Mouse (Mus musculus) hindbrain, embryonic 13.5 days (tissue): Measurements from ENCODE around the gene Ifitm1. TPM values are rescaled to one million over a fixed set of nuclear protein-coding genes. Genes with fewer than 3 reads are reported as not detected.
A peak's percentile ranks its signal among the peaks of the same experiment; 100 is the strongest.

Experiments
- ATAC-seq: fragments of 200-750 bp; cut with Nextera tagmentation; 2 replicates; pipeline ENCODE4 v1.8.0; 2017; ENCODE audit warnings: moderate TSS enrichment; ENCODE audit not compliant: low FRiP score
- H3K27ac ChIP-seq: fragments of 300-500 bp; sonication (generic); 2 replicates; pipeline ENCODE4 v1.5.1; 2015; ENCODE audit warnings: inconsistent platforms, mild to moderate bottlenecking, moderate library complexity
- H3K27me3 ChIP-seq: fragments of 300-500 bp; sonication (generic); 2 replicates; pipeline ENCODE4 v1.6.1; 2015; ENCODE audit warnings: mild to moderate bottlenecking, inconsistent platforms
- H3K36me3 ChIP-seq: fragments of 300-500 bp; sonication (generic); 2 replicates; pipeline ENCODE4 v1.6.1; 2015; ENCODE audit warnings: mild to moderate bottlenecking, inconsistent platforms
- H3K4me1 ChIP-seq: fragments of 300-500 bp; sonication (generic); replicated peaks from 2 replicates; pipeline ENCODE4 v1.6.1; 2015; ENCODE audit warnings: inconsistent platforms
- H3K4me2 ChIP-seq: fragments of 300-500 bp; sonication (generic); 2 replicates; pipeline ENCODE4 v1.6.1; 2015; ENCODE audit warnings: inconsistent platforms, mild to moderate bottlenecking, moderate library complexity
- H3K4me3 ChIP-seq: fragments of 300-500 bp; sonication (generic); 2 replicates; pipeline ENCODE4 v1.5.1; 2015; ENCODE audit warnings: mild to moderate bottlenecking, inconsistent platforms
- H3K9ac ChIP-seq: fragments of 300-500 bp; sonication (generic); 2 replicates; pipeline ENCODE4 v1.6.1; 2015; ENCODE audit warnings: mild to moderate bottlenecking, inconsistent platforms
- H3K9me3 ChIP-seq: fragments of 300-500 bp; sonication (generic); 2 replicates; pipeline ENCODE4 v1.6.1; 2016; ENCODE audit warnings: inconsistent platforms
- WGBS: fragments of 180-500 bp; shearing (Covaris S2); methylation state at CpG from one replicate; pipeline ENCODE4 v1.1.7; 2015; 5-methylcytosine and 5-hydroxymethylcytosine counted together
- polyA plus RNA-seq: library from polyadenylated mRNA; unstranded; fragments of >200 nt; fragmentation: Nextera tagmentation; extraction: Ambion mirVana; gene quantifications from 2 replicates; pipeline ENCODE4 v1.2.1, GENCODE M21; 2015

Ifitm1 gene
- polyA plus RNA-seq, 1 experiment from 2014 or later = 13.6 TPM

DNA sequence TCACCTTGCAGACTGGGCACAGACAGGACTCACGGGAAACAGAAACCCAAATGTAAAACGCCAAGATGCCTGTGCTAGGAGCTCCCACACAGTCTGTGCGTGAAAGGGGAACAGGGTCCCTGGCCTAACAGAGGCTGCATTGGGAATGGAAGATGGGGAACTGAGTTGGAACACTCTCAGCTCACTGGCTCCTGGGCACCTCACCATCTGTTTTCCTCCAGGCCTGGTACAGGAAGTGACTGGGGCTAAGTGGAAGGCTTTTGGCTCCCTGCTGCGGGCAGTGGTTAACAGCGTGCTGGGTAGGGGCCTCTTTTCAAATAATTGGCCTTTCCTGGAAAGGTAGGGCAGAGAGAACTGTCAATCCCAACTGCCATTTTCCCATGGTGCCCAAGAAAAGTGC, 23.6 kb downstream of the Ifitm1 start:
- Histone ChIP-seq H3K9ac (no peak overlapping the region), H3K4me1 (no peaks in the 10 kb centered on the region), H3K36me3 (no peaks in the 10 kb centered on the region), H3K9me3 (no peaks in the 10 kb centered on the region), H3K27ac (no peak overlapping the region), H3K4me3 (no peak overlapping the region), H3K27me3 (no peaks in the 10 kb centered on the region), H3K4me2 (no peak overlapping the region)
- no peak for ATAC-seq
- WGBS = 75% methylated on average over 5 of the region's 5 CpGs

DNA sequence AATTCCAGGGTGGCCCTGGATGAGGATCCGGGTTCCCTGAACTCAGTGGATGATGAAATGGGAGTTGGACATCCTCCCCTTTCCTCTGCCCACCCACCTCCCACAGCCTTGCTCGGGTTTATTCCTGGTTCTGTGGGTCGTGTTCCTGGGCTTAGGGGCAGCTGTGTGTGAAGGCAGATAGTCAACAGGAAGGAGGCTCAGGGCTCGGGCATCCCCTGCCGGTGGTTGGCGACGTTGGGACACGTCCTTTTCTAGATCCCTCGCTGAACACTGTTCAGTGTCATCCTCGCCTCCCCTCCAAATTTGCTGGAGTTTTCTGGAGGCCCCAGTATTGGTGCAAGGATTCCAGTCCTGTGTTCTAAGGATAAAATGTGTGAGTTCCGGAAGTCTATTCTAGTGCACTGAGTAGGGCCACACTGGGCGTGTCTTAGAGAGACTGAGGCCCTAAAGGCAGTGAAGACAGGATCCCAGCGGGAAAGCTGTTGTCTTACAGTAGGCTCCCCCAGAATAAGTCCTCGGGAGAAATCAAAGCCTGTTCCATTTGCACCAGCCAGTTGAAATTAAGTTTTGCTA, 24.2 kb downstream of the Ifitm1 start:
- Histone ChIP-seq H3K9ac (no peak overlapping the region), H3K4me1 (no peaks in the 10 kb centered on the region), H3K4me2 (no peak overlapping the region), H3K27me3 (no peaks in the 10 kb centered on the region), H3K36me3 (no peaks in the 10 kb centered on the region), H3K4me3 (no peak overlapping the region), H3K27ac (no peak overlapping the region), H3K9me3 (no peaks in the 10 kb centered on the region)
- no peak for ATAC-seq
- WGBS = 89% methylated on average over 14 of the region's 14 CpGs

DNA sequence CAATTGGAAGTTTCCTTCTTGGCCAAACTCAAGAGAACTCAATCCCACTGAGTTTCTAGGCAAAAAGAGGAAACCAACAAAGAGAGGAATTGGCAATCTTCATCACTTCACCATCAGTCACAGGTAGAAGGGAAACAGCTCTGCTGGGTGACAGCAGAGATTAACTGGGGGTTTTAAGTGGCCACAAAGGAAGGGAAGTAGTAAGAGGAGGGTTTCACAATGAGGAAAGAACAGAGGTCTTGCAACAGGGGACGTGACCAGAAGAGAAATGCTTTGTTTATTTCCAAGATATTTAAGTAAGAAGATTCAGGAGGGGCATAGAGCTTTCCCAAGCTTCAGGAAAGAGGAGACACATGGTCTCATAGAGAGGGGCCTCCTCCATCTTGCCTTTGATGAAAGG, 30.8 kb downstream of the Ifitm1 start:
- H3K4me1 ChIP-seq = no peaks in the 10 kb centered on the region
- 80% methylated on average over 1 of the region's 1 CpGs for WGBS
- H3K4me3 ChIP-seq = no peak overlapping the region
- no peaks in the 10 kb centered on the region for H3K9me3 ChIP-seq
- ATAC-seq = no peak
- no peaks in the 10 kb centered on the region for H3K36me3 ChIP-seq
- H3K9ac ChIP-seq = no peak overlapping the region
- H3K27ac ChIP-seq = no peak overlapping the region
- H3K4me2 ChIP-seq = no peak overlapping the region
- H3K27me3 ChIP-seq = no peaks in the 10 kb centered on the region

DNA sequence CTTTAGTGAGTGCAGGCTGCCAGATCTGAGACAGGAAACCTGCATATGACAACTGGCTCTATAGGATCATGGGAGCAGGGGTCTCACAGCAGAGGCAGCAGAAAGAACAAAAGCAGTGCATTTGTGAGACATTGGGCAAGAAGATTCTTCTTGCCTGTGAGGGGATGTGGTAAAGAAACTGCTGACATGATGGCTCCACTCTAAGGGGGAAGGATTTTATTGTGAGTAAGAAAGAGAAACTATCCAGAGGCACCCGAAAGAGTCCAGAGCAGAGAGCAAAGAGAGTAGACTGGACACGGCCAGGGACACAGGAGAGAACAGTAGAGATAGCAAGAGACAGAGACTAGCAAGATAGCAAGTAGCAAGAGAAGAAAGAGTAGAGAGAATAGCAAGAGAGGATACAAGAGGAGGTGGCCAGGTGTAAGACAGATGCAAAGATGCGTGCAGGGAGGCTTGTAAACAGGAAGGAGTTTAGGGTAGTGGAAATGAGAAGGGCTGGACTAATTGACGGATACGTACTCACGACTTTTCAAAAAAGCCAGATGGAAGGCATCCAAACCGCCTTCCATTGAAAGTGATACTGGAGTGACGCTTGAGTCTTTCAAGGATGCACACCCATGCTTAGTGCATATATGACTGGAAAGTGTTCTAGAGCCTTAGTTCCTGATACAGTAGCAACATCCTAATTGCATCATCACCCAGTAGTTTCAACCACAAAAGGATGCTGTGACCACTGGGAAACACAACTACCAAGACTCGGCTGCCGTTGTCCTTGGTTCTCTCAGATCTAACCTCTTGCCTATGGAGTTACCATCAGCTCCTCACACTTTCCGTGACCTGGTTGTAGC, 32.1 kb downstream of the Ifitm1 start:
- ATAC-seq = no peak
- Histone ChIP-seq H3K27ac (no peak overlapping the region), H3K9ac (no peak overlapping the region), H3K4me1 (no peaks in the 10 kb centered on the region), H3K4me3 (no peak overlapping the region), H3K27me3 (no peaks in the 10 kb centered on the region), H3K36me3 (no peaks in the 10 kb centered on the region), H3K4me2 (no peak overlapping the region), H3K9me3 (no peaks in the 10 kb centered on the region)
- WGBS = 92% methylated on average over 11 of the region's 11 CpGs

DNA sequence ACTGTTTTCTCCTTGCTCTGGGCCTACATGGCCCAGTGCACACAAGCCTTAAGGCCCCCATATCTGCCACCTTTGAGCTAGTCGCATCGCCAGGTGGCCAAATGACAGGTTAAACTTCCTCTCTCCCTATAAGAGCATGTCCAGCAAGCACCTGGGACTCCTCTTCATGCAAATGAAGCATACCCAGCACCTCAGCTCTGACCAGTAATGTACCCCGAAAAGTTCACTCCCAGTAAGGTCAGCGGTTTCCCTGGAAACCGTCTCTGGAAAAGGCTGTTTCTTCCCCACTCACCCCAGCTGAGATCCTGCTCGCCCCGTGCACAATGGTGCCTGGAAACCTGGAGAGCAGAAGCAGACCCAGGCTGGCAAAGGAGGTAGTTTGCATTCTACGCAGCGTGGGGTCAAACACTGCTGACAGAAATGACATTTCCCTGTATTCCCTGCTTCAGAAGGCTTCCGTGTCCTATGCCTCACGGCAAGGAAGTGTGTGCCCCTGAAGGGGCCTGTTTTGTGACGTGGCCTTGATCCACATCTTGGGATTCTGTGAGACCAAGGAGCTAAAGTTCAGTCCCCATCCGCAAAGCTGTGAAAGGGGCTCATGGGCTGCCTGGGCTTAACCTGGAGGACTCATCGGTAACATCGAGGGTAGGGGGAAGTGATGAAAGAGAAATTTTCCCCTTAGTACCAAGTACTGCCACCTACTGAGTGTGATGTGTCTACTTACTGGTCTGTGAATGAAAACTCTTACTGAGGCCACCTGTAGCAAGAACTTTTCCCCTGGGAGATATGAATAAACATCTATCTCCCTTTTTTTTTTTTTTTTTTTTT, 34.1 kb downstream of the Ifitm1 start:
- no peaks in the 10 kb centered on the region for H3K9me3 ChIP-seq
- H3K4me1 ChIP-seq = no peaks in the 10 kb centered on the region
- no peaks in the 10 kb centered on the region for H3K27me3 ChIP-seq
- H3K4me2 ChIP-seq = no peak overlapping the region
- 71% methylated on average over 15 of the region's 15 CpGs for WGBS
- H3K9ac ChIP-seq = no peak overlapping the region
- no peak for ATAC-seq
- no peak overlapping the region for H3K4me3 ChIP-seq
- no peak overlapping the region for H3K27ac ChIP-seq
- no peaks in the 10 kb centered on the region for H3K36me3 ChIP-seq

DNA sequence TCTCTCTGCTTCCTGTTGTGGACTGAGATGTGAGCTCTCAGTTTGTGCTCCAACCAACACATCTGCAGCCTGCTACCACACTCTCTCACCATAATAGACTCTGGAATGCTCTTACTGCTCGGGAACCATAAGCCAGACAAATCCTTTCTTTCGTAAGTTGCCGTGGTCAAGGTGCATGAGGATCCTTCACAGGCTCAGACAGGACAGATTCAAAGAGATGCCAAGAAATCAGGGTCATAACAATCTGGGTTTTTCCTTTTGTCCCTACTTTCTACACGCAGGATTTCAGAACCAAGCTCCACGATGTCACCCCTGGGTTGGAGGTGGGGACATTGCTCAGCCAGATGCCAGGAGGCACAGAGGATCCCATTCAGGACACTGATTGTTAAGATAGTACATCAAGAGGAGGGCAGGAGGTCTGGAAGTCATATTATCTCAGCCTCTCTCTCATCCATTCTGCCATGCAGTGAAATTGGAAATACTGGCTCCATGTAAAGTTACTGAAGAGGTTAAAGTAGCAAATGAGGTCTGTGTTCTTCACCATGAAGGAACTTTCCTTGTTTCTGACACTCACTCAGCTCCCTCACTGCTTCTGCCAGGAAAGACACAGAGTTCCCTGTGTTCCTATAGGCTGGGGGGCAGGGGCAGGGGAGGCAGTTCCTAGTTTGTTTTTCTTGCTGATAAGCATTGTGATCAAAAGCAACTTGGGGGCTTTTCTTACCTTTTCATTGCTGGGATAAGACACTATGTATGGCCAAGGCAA, 36.4 kb downstream of the Ifitm1 start:
- Histone ChIP-seq H3K27me3 (0 out of 2 replicates have a peak, but pooled peaks cover 2% of the 10 kb centered on the region), H3K4me1 (peaks cover 2% of the 10 kb centered on the region; the same call in 1 of the 2 replicates), H3K27ac (no peak overlapping the region), H3K9me3 (no peaks in the 10 kb centered on the region), H3K4me3 (no peak overlapping the region), H3K36me3 (no peaks in the 10 kb centered on the region), H3K9ac (no peak overlapping the region), H3K4me2 (no peak overlapping the region)
- WGBS = 89% methylated on average over 5 of the region's 5 CpGs
- ATAC-seq = no peak

DNA sequence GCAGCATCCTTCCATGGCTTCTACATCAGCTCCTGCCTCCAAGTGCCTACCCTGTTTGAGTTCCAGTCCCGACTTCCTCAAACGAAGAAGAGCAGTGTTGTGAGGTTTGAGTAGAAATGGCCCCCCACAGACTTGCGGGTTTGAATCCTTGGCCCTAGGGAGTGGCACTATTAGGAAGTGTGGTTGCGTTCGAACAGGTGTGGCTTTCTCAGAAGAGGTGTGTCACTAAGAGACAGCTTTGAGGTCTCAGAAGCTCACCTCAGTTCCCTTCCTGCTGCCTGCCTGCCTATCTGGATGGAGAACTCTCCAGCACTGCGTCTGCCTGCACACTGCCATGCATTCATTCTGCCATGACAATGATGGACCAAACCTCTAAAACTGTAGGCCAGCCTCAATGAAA, 39.4 kb downstream of the Ifitm1 start:
- no peak for ATAC-seq
- Histone ChIP-seq H3K4me3 (no peak overlapping the region), H3K9me3 (no peaks in the 10 kb centered on the region), H3K9ac (no peak overlapping the region), H3K27ac (no peak overlapping the region), H3K4me2 (no peak overlapping the region), H3K27me3 (0 out of 2 replicates have a peak, but pooled peaks cover 4% of the 10 kb centered on the region), H3K4me1 (peaks cover 15% of the 10 kb centered on the region), H3K36me3 (no peaks in the 10 kb centered on the region)
- WGBS = 87% methylated on average over 6 of the region's 6 CpGs

DNA sequence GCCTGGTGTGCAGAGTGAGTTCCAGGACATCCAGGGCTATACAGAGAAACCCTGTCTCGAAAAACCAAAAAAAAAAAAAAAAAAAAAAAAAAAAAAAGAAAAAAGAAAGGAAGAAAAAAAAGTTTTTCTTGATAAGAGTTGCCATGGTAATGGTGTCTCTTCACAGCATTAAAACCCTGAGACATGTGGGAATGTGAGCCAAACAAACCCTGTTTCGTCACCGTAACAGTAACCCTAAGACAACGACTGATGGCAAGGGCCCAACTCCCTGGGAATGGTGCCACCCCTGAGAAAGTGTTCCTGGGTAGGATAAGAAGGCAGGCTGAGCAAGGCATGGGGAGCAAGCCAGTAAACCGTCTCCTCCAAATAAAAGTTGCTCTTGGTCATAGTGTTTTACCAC, 39.9 kb downstream of the Ifitm1 start:
- Histone ChIP-seq H3K4me1 (peaks cover 15% of the 10 kb centered on the region), H3K36me3 (no peaks in the 10 kb centered on the region), H3K4me2 (no peak overlapping the region), H3K9me3 (no peaks in the 10 kb centered on the region), H3K27ac (no peak overlapping the region), H3K4me3 (no peak overlapping the region), H3K9ac (no peak overlapping the region), H3K27me3 (0 out of 2 replicates have a peak, but pooled peaks cover 4% of the 10 kb centered on the region)
- 82% methylated on average over 5 of the region's 5 CpGs for WGBS
- no peak for ATAC-seq

DNA sequence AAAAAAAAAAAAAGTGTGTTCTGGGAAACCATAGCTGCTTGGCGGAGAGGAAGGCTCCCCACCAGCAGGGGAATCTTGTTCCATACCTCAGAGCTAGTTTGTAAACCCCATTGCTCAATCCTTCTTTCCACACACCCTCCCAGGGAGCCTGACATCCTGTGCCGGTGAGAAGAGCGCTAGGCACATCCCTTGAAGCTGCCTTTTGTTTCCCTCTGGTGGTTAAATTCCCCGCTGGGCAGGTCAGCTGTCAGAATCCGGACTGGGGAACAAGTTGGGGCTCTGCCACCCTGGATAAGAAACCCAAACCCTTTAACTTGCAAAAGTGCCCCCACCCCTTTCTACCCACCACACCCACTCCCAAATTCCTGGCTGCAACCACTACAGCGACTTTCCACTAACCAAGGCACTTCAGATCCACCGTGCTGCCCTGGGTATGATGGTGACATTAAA, 41.3 kb downstream of the Ifitm1 start:
- no peak overlapping the region for H3K9ac ChIP-seq
- 0 out of 2 replicates have a peak, but pooled peaks cover 4% of the 10 kb centered on the region for H3K27me3 ChIP-seq
- 11% methylated on average over 7 of the region's 7 CpGs for WGBS
- H3K36me3 ChIP-seq = no peaks in the 10 kb centered on the region
- H3K27ac ChIP-seq = no peak overlapping the region
- no peak overlapping the region for H3K4me3 ChIP-seq
- no peak for ATAC-seq
- peaks cover 15% of the 10 kb centered on the region for H3K4me1 ChIP-seq
- H3K9me3 ChIP-seq = no peaks in the 10 kb centered on the region
- H3K4me2 ChIP-seq = peak overlapping the region; percentile 25; the same call in 1 of the 2 replicates

DNA sequence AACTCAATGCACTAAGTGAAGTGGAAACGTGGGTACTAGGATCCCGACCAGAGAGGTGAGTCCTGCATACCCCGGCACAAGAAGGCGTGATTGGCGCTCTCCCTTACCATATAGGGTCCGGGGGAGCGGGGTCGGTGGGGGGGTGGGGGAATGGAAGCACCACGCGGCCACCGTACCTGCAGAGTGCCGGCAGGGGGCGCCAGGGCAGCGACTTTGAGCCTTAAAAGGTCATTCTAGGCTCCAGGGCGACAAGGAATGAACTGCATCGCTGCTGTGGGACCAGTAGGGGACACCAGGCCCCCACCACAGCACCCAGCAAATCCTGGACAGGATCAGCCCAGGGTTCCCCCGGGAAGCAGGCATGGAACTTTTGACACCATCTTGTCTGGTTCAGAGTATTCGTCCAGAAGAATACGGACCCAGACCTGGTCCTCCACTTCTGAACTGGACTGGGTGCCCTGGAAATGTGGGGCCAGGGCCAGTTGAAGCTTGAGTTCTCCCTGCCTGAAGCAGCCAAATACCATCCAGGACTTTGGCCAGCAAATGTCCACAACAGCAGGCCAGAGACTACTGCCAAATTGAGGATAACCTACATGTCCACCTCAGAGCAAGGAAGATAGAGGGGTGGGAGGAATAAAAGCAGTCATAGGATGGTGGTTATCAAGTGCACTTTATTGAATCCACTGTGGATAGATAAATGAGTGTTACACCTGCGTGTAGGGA, 42.1 kb downstream of the Ifitm1 start:
- H3K27me3 ChIP-seq = 0 out of 2 replicates have a peak, but pooled peaks cover 4% of the 10 kb centered on the region
- H3K4me3 ChIP-seq = no peak overlapping the region
- H3K27ac ChIP-seq = no peak overlapping the region
- no peak overlapping the region for H3K9ac ChIP-seq
- H3K4me1 ChIP-seq = peaks cover 15% of the 10 kb centered on the region
- H3K36me3 ChIP-seq = no peaks in the 10 kb centered on the region
- H3K4me2 ChIP-seq = peak overlapping the region; percentile 25; the same call in 1 of the 2 replicates
- H3K9me3 ChIP-seq = no peaks in the 10 kb centered on the region
- ATAC-seq = no peak
- 8% methylated on average over 20 of the region's 20 CpGs for WGBS

DNA sequence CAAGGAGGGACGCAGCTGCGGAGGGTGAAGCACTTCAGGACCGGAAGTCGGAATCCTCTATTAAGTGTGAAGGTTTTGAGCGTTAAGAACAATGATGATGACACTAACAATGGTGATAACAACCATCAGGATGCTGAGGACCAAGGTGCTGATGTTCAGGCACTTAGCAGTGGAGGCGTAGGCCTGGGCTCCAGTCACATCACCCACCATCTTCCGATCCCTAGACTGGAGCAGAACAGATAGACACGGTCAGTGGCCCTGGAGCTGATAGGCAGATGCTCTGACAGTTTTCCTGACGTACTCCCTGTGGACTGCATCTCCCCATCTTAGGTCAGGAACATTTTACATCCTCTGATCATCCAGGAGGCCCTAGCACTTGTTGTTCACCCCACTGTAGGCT, 42.6 kb downstream of the Ifitm1 start:
- no peak for ATAC-seq
- H3K27me3 ChIP-seq = 0 out of 2 replicates have a peak, but pooled peaks cover 4% of the 10 kb centered on the region
- H3K4me2 ChIP-seq = no peak overlapping the region
- no peak overlapping the region for H3K4me3 ChIP-seq
- peaks cover 15% of the 10 kb centered on the region for H3K4me1 ChIP-seq
- no peaks in the 10 kb centered on the region for H3K9me3 ChIP-seq
- 93% methylated on average over 9 of the region's 9 CpGs for WGBS
- no peak overlapping the region for H3K9ac ChIP-seq
- no peaks in the 10 kb centered on the region for H3K36me3 ChIP-seq
- H3K27ac ChIP-seq = no peak overlapping the region
